Mouse (Mus musculus) ES-E14 (cell line): ENCODE results near the gene Alcam. TPM values are rescaled to one million over a fixed set of nuclear protein-coding genes. Genes with fewer than 3 reads are reported as not detected.

Source experiments
- DNase-seq: peaks from one replicate; pipeline ENCODE4 v3.0.0-alpha.2; 2013; ENCODE audit warnings: low read depth, low spot score
- H3K27ac ChIP-seq: 2 replicates; pipeline ENCODE4 v1.5.1; 2012; ENCODE audit warnings: low read depth, mild to moderate bottlenecking, low read length, moderate library complexity, mixed read lengths; ENCODE audit not compliant: poor library complexity, insufficient read depth, severe bottlenecking
- H3K36me3 ChIP-seq: 2 replicates; pipeline ENCODE4 v1.6.1; 2012; ENCODE audit warnings: mild to moderate bottlenecking, low read length, moderate library complexity, mixed read lengths; ENCODE audit not compliant: control insufficient read depth, poor library complexity, insufficient read depth, severe bottlenecking
- H3K4me1 ChIP-seq, 2 experiments: fragments of 150-350 bp in 1 of 2; sonication (generic) in 1 of 2; 2 replicates each; pipeline ENCODE4 v1.6.1; 2012; ENCODE audit warnings: low read length in 2 of 2, mild to moderate bottlenecking in 1 of 2, mixed read lengths in 1 of 2; ENCODE audit not compliant: control insufficient read depth in 2 of 2, insufficient read depth in 2 of 2, poor library complexity in 1 of 2
- H3K4me3 ChIP-seq, 2 experiments: fragments of 150-350 bp in 1 of 2; sonication (generic) in 1 of 2; 2 replicates each; pipeline ENCODE4 v1.5.1; 2012; ENCODE audit warnings: low read length in 2 of 2, low read depth in 1 of 2, mild to moderate bottlenecking in 1 of 2, mixed read lengths in 1 of 2; ENCODE audit not compliant: insufficient read depth in 1 of 2, poor library complexity in 1 of 2, severe bottlenecking in 1 of 2
- H3K9ac ChIP-seq: 2 replicates; pipeline ENCODE4 v1.6.1; 2012; ENCODE audit warnings: low read depth, mild to moderate bottlenecking, low read length, mixed read lengths; ENCODE audit not compliant: poor library complexity, insufficient read depth, severe bottlenecking
- H3K9me3 ChIP-seq: fragments of 150-350 bp; sonication (generic); 2 replicates; pipeline ENCODE4 v1.6.1; 2012; ENCODE audit warnings: low read depth, mild to moderate bottlenecking, low read length; ENCODE audit not compliant: control insufficient read depth, insufficient read depth
- CHD2 ChIP-seq: IDR thresholded peaks from 2 replicates; pipeline ENCODE4 v1.6.1; 2014; ENCODE audit warnings: mild to moderate bottlenecking, low read depth, low read length, inconsistent platforms
- HCFC1 ChIP-seq: IDR thresholded peaks from 2 replicates; pipeline ENCODE4 v1.6.1; 2012; ENCODE audit warnings: low read length, inconsistent platforms, borderline replicate concordance; ENCODE audit not compliant: insufficient read depth
- MAFK ChIP-seq: IDR thresholded peaks from 2 replicates; pipeline ENCODE4 v1.6.1; 2014; ENCODE audit warnings: mild to moderate bottlenecking, low read depth, low read length, inconsistent platforms; ENCODE audit not compliant: insufficient read depth
- ZC3H11A ChIP-seq: IDR thresholded peaks from 2 replicates; pipeline ENCODE4 v1.6.1; 2012; ENCODE audit warnings: low read depth, mild to moderate bottlenecking, inconsistent platforms, low read length, borderline replicate concordance
- ZNF384 ChIP-seq: IDR thresholded peaks from 2 replicates; pipeline ENCODE4 v1.6.1; 2012; ENCODE audit warnings: low read depth, low read length, inconsistent platforms
- in situ Hi-C, 2 experiments: fragments of 600-800 bp; cut with MboI; formaldehyde crosslinking; loops; one replicate each; pipeline ENCODE4 v1.15.1; 2025; ENCODE audit warnings: low sequenced_read_pairs in 2 of 2, inconsistent platforms in 1 of 2; ENCODE audit not compliant: unreplicated experiment in 2 of 2
- total RNA-seq: library from RNA; depleted of rRNA; stranded (reverse); fragments of 300-350 nt; gene quantifications from 2 replicates; pipeline ENCODE4 v1.2.3, GENCODE M21; 2012

The Alcam gene
- total RNA-seq, 1 experiment, result 8.1 TPM

DNA sequence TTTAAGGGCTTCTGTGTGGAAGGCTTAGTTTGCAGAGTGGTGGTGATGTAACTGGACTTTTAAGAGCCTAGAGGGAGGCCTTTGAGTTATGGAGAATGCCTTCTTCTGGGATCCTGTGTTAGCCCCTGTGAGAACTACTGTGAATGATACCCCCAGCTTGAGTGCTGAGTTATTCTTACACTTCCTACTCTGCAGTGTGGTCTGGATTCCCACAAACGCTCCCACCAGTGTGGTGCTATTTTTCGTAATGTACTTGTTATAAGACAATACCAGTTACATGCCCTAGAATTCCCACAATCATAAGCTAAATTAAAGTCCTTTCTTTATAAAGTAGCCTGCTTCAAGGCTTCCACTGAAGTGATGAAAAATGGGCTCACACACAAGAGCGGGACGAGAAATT is 87.0 kb downstream of the Alcam start:
- Histone ChIP-seq H3K4me3 (no peak overlapping the region), H3K9ac (no peak overlapping the region), H3K27ac (no peak overlapping the region), H3K9me3 (no peaks in the 10 kb centered on the region), H3K36me3 (no peaks in the 10 kb centered on the region), H3K4me1 (no peaks in the 10 kb centered on the region)
- DNase-seq, result no peak
- in situ Hi-C loops, result no loop called here
- TF ChIP-seq MAFK (no peak), ZNF384 (no peak), HCFC1 (no peak), CHD2 (no peak), ZC3H11A (no peak)

DNA sequence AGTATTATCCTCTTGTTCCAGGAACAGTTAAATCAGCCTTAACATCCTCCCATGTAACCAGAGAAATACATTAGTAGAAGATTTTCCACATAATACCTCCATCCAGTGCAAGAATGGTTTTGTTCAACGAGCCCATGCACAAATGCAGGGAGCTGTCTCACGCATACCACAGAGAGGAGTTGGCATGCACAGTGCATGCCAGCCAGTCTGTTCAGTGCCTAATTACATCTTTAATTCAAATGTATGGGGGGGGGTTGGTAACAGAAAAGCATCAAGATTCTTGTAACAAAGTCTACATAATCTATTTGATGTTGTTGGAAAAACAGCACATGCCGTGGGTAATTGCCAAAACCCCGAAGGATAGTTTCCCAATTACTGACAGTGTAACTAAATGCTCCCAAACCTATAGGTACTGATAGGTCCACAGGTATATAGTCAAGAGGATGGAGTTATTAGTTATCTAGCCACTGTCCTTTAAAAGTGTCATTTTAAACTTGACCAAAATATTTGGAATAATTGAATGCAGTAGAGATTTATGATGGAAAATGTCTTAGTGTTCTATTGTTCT is 89.8 kb downstream of the Alcam start:
- no peak overlapping the region for H3K9ac ChIP-seq
- no peak for DNase-seq
- in situ Hi-C loops, result no loop called here
- no peaks in the 10 kb centered on the region for H3K4me1 ChIP-seq
- no peak for TF ChIP-seq ZNF384
- TF ChIP-seq MAFK, result no peak
- TF ChIP-seq ZC3H11A, result no peak
- no peak for TF ChIP-seq CHD2
- TF ChIP-seq HCFC1, result no peak
- no peaks in the 10 kb centered on the region for H3K9me3 ChIP-seq
- no peak overlapping the region for H3K27ac ChIP-seq
- H3K36me3 ChIP-seq, result no peaks in the 10 kb centered on the region
- H3K4me3 ChIP-seq, result no peak overlapping the region

DNA sequence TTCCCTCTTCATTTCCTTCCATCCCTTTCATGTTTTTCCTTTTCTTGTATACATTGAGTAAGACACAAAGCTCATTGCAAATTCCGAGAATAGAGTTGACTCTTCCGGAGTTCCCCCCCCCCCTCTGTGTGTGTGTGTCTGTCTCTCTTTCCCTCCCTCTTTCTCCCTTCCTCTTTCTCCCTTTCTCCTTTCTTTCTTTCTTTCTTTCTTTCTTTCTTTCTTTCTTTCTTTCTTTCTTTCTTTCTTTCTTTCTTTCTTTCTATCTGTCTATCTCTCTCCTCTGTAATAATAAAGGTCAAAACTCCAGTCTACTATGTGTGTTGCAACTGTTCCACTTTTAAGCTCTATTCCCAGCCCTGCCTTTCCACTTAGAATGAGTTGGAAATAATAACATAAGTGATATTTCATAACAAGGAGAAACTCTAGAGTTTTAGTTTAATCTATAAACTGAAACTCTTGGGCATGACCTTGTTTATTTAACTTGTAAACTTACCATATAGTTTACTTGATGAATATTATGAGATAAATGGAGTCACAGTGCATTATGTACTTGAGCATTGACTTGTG is 110.3 kb downstream of the Alcam start:
- in situ Hi-C loops, result no loop called here
- Histone ChIP-seq H3K4me1 (no peaks in the 10 kb centered on the region), H3K9ac (no peak overlapping the region), H3K9me3 (no peaks in the 10 kb centered on the region), H3K36me3 (no peaks in the 10 kb centered on the region), H3K4me3 (no peak overlapping the region), H3K27ac (no peak overlapping the region)
- DNase-seq, result no peak
- TF ChIP-seq MAFK (no peak), HCFC1 (no peak), ZNF384 (no peak), ZC3H11A (no peak), CHD2 (no peak)

DNA sequence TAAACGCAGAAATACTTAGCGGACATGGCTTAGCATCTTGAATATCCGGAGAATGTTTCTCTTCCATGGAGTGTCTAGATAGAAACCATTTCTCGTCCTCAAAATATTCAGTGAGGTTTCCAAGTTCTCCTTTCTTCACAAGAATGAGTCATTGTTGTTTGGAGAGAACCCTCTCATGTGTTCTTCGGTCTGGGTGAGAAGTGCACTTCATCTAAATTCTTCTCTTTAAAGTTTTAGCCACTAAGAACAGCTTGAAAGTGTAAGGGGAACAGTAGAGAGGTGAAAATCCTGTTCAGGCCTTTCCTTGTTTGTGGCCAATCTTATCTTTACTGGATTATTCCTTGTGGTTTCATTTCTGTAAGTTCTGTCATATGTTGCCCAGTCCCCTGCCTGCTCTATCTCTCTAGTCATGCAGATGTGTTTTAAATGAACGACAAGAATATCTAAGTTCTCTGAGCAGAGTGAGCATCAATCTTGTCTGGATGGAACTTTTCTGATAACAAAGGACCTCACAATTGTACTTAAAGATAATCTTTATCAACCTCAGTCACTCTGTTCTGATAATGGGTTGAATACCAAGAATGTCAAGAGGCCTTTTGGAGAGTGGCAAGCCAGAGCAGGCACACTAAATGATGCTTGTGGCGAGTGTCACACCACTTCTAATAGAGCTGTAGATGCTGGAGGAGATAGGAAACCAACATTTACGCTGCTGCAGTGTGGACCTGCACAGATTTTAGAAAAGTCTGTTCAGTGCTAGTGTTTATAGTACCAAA is 111.0 kb downstream of the Alcam start:
- no peak overlapping the region for H3K4me3 ChIP-seq
- no peak for TF ChIP-seq ZC3H11A
- TF ChIP-seq HCFC1, result no peak
- no peak for TF ChIP-seq ZNF384
- no peak for TF ChIP-seq MAFK
- TF ChIP-seq CHD2, result no peak
- H3K4me1 ChIP-seq, result no peaks in the 10 kb centered on the region
- no peak overlapping the region for H3K27ac ChIP-seq
- DNase-seq, result no peak
- H3K9ac ChIP-seq, result no peak overlapping the region
- H3K9me3 ChIP-seq, result no peaks in the 10 kb centered on the region
- in situ Hi-C loops, result no loop called here
- no peaks in the 10 kb centered on the region for H3K36me3 ChIP-seq

DNA sequence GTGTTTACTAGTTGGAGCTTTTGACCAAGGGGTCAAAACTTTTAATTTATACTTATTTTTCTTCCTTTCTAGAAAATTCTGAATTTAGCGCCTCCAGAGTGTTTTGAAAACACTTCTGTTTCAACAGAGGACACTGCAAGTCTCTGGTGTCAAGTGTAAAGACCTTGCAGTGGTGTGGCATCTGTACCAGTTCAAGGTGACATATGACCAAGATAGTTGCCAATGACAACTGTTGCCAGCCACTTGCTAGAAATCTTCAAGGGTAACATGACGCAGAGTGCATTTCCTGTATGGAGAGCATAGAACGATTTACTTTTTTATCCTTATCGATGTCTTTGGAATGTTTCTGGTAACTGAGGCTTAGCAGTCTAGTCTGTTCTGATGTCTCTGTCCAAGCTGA is 119.8 kb downstream of the Alcam start:
- TF ChIP-seq MAFK (no peak), ZNF384 (no peak), HCFC1 (no peak)
- Histone ChIP-seq H3K9ac (no peak overlapping the region), H3K4me3 (no peak overlapping the region), H3K36me3 (no peaks in the 10 kb centered on the region), H3K4me1 (no peaks in the 10 kb centered on the region), H3K9me3 (no peaks in the 10 kb centered on the region), H3K27ac (no peak overlapping the region)
- no peak for DNase-seq
- in situ Hi-C loops, result no loop called here
